Mouse (Mus musculus) urinary bladder, postnatal 10 days (tissue): ENCODE measurements around the gene Nfatc4.

Experiments used
- DNase-seq: peaks from one replicate; pipeline ENCODE4 v3.0.0; 2022; ENCODE audit warnings: low spot score

Nfatc4 gene

GRCm38 (mm10) chr14:55854406-55855100, 31.6 kb downstream of the Nfatc4 start:
- DNase-seq = no peak

GRCm38 (mm10) chr14:55855101-55855561, 32.2 kb downstream of the Nfatc4 start:
- no peak for DNase-seq

GRCm38 (mm10) chr14:55857588-55857987, 34.6 kb downstream of the Nfatc4 start:
- no peak for DNase-seq

- no peak for DNase-seq
These were observed 39.2 kb downstream of the Nfatc4 start for GRCm38 (mm10) chr14:55862186-55862585.

GRCm38 (mm10) chr14:55862970-55863369, 40.0 kb downstream of the Nfatc4 start:
- no peak for DNase-seq

- no peak for DNase-seq
These were observed 40.8 kb downstream of the Nfatc4 start for GRCm38 (mm10) chr14:55863773-55864172.

- no peak for DNase-seq
These were observed 44.0 kb downstream of the Nfatc4 start for GRCm38 (mm10) chr14:55866962-55867361.

- DNase-seq = no peak
These were observed 45.5 kb downstream of the Nfatc4 start for GRCm38 (mm10) chr14:55868230-55869026.

- DNase-seq = no peak
These were observed 46.6 kb downstream of the Nfatc4 start for GRCm38 (mm10) chr14:55869538-55869937.

- no peak for DNase-seq
These were observed 49.1 kb downstream of the Nfatc4 start for GRCm38 (mm10) chr14:55872039-55872438.

GRCm38 (mm10) chr14:55872551-55872950, 49.6 kb downstream of the Nfatc4 start:
- DNase-seq = no peak

- no peak for DNase-seq
These were observed 50.3 kb downstream of the Nfatc4 start for GRCm38 (mm10) chr14:55873242-55873713.

GRCm38 (mm10) chr14:55873714-55874683, 51.1 kb downstream of the Nfatc4 start:
- no peak for DNase-seq

GRCm38 (mm10) chr14:55877469-55878315, 54.7 kb downstream of the Nfatc4 start:
- DNase-seq = no peak

GRCm38 (mm10) chr14:55878316-55878940, 55.5 kb downstream of the Nfatc4 start:
- DNase-seq = no peak

GRCm38 (mm10) chr14:55879623-55880022, 56.7 kb downstream of the Nfatc4 start:
- peak; percentile 36 for DNase-seq

- DNase-seq = no peak
These were observed 58.0 kb downstream of the Nfatc4 start for GRCm38 (mm10) chr14:55880982-55881381.

GRCm38 (mm10) chr14:55882171-55882641, 59.3 kb downstream of the Nfatc4 start:
- no peak for DNase-seq

GRCm38 (mm10) chr14:55883149-55883661, 60.3 kb downstream of the Nfatc4 start:
- no peak for DNase-seq
